Mouse (Mus musculus) MEL (cell line): ENCODE data around the gene Nkiras2. TPM values are rescaled to one million over a fixed set of nuclear protein-coding genes. Genes with fewer than 3 reads are reported as not detected.
A peak's percentile ranks its signal among the peaks of the same experiment; 100 is the strongest.

Source experiments
- DNase-seq: peaks from one replicate; pipeline ENCODE4 v3.0.0; 2011; ENCODE audit warnings: low read depth, low spot score
- H3K27ac ChIP-seq: 2 replicates; pipeline ENCODE4 v1.5.1; 2012; ENCODE audit warnings: low read depth, mild to moderate bottlenecking, control low read depth, low read length, moderate library complexity; ENCODE audit not compliant: control insufficient read depth
- H3K27me3 ChIP-seq, 2 experiments: fragments of 150-350 bp in 1 of 2; sonication (generic) in 1 of 2; 2 replicates each; pipeline ENCODE4 v1.6.1; 2012; ENCODE audit warnings: low read length in 2 of 2, mild to moderate bottlenecking in 2 of 2, improper control_type of control experiment in 1 of 2, moderate library complexity in 1 of 2; ENCODE audit not compliant: insufficient read depth in 2 of 2, control insufficient read depth in 1 of 2
- H3K36me3 ChIP-seq, 2 experiments: 2 replicates each; pipeline ENCODE4 v1.6.1; 2012 to 2014; ENCODE audit warnings: low read length in 2 of 2, improper control_type of control experiment in 1 of 2, inconsistent platforms in 1 of 2, mild to moderate bottlenecking in 1 of 2; ENCODE audit not compliant: insufficient read depth in 2 of 2, control insufficient read depth in 1 of 2
- H3K4me1 ChIP-seq, 2 experiments: fragments of 150-350 bp in 1 of 2; sonication (generic) in 1 of 2; 2 replicates each; pipeline ENCODE4 v1.6.1; 2012; ENCODE audit warnings: low read length in 2 of 2, improper control_type of control experiment in 1 of 2, mild to moderate bottlenecking in 1 of 2; ENCODE audit not compliant: insufficient read depth in 2 of 2, control insufficient read depth in 1 of 2
- H3K4me3 ChIP-seq, 2 experiments: fragments of 150-350 bp in 1 of 2; sonication (generic) in 1 of 2; 2 replicates each; pipeline ENCODE4 v1.5.1; 2012; ENCODE audit warnings: low read depth in 2 of 2, low read length in 2 of 2, mild to moderate bottlenecking in 2 of 2, moderate library complexity in 2 of 2, control low read depth in 1 of 2, improper control_type of control experiment in 1 of 2; ENCODE audit not compliant: control insufficient read depth in 1 of 2, insufficient read depth in 1 of 2
- H3K79me2 ChIP-seq: 2 replicates; pipeline ENCODE4 v1.6.1; 2012; ENCODE audit warnings: mild to moderate bottlenecking, low read length, moderate library complexity; ENCODE audit not compliant: control insufficient read depth, poor library complexity, insufficient read depth
- H3K9ac ChIP-seq: 2 replicates; pipeline ENCODE4 v1.6.1; 2012; ENCODE audit warnings: low read depth, mild to moderate bottlenecking, control low read depth, low read length, moderate library complexity; ENCODE audit not compliant: control insufficient read depth, poor library complexity, severe bottlenecking
- H3K9me3 ChIP-seq: fragments of 150-350 bp; sonication (generic); replicated peaks from 2 replicates; pipeline ENCODE4 v1.6.1; 2012; ENCODE audit warnings: mild to moderate bottlenecking, low read length, improper control_type of control experiment, moderate library complexity; ENCODE audit not compliant: insufficient read depth
- CTCF ChIP-seq, 3 experiments: IDR thresholded peaks in 2 of 3; conservative IDR thresholded peaks in 1 of 3; 2 replicates each; pipeline ENCODE4 v1.5.1; 2011 to 2012; ENCODE audit warnings: low read length in 3 of 3, low read depth in 2 of 3, mild to moderate bottlenecking in 2 of 3, improper control_type of control experiment in 1 of 3, inconsistent platforms in 1 of 3, mixed read lengths in 1 of 3, moderate library complexity in 1 of 3; ENCODE audit not compliant: control insufficient read depth in 1 of 3, insufficient read depth in 1 of 3, poor library complexity in 1 of 3, severe bottlenecking in 1 of 3
- ELF1 ChIP-seq: IDR thresholded peaks from 2 replicates; pipeline ENCODE4 v1.6.1; 2014; ENCODE audit warnings: low read depth, mild to moderate bottlenecking, inconsistent platforms, low read length, improper control_type of control experiment, moderate library complexity
- EP300 ChIP-seq, 2 experiments: IDR thresholded peaks; 2 replicates each; pipeline ENCODE4 v1.6.1; 2011; ENCODE audit warnings: improper control_type of control experiment in 2 of 2, low read length in 2 of 2, low read depth in 1 of 2, mild to moderate bottlenecking in 1 of 2
- ETS1 ChIP-seq: IDR thresholded peaks from 2 replicates; pipeline ENCODE4 v1.6.1; 2012; ENCODE audit warnings: low read depth, mild to moderate bottlenecking, inconsistent platforms, low read length, improper control_type of control experiment, moderate library complexity
- HCFC1 ChIP-seq: IDR thresholded peaks from 2 replicates; pipeline ENCODE4 v1.6.1; 2012; ENCODE audit warnings: low read depth, mild to moderate bottlenecking, inconsistent platforms, low read length, improper control_type of control experiment, moderate library complexity
- MAFK ChIP-seq: IDR thresholded peaks from 2 replicates; pipeline ENCODE4 v1.6.1; 2011; ENCODE audit warnings: low read depth, mild to moderate bottlenecking, low read length, improper control_type of control experiment, borderline replicate concordance
- MAX ChIP-seq: IDR thresholded peaks from 2 replicates; pipeline ENCODE4 v1.6.1; 2011; ENCODE audit warnings: low read length, improper control_type of control experiment
- MAZ ChIP-seq: IDR thresholded peaks from 2 replicates; pipeline ENCODE4 v1.6.1; 2012; ENCODE audit warnings: low read depth, mild to moderate bottlenecking, inconsistent platforms, low read length, improper control_type of control experiment
- MEF2A ChIP-seq: IDR thresholded peaks from 2 replicates; pipeline ENCODE4 v1.6.1; 2014; ENCODE audit warnings: low read depth, mild to moderate bottlenecking, inconsistent platforms, low read length, improper control_type of control experiment; ENCODE audit not compliant: poor library complexity, insufficient replicate concordance, severe bottlenecking; ENCODE audit errors: extremely low read depth
- MXI1 ChIP-seq: IDR thresholded peaks from 2 replicates; pipeline ENCODE4 v1.6.1; 2011; ENCODE audit warnings: mild to moderate bottlenecking, low read depth, low read length, improper control_type of control experiment
- NELFE ChIP-seq: IDR thresholded peaks from 2 replicates; pipeline ENCODE4 v1.6.1; 2011; ENCODE audit warnings: low read depth, low read length, improper control_type of control experiment
- NRF1 ChIP-seq: IDR thresholded peaks from 2 replicates; pipeline ENCODE4 v1.6.1; 2014; ENCODE audit warnings: low read depth, mild to moderate bottlenecking, inconsistent platforms, low read length, improper control_type of control experiment, moderate library complexity; ENCODE audit not compliant: poor library complexity, insufficient read depth, severe bottlenecking
- POLR2A ChIP-seq, 2 experiments: IDR thresholded peaks; 2 replicates each; pipeline ENCODE4 v1.6.1; 2011 to 2012; ENCODE audit warnings: low read length in 2 of 2, mild to moderate bottlenecking in 2 of 2, control low read depth in 1 of 2, improper control_type of control experiment in 1 of 2, low read depth in 1 of 2, moderate library complexity in 1 of 2; ENCODE audit not compliant: control insufficient read depth in 1 of 2, insufficient read depth in 1 of 2, poor library complexity in 1 of 2
- POLR2AphosphoS2 ChIP-seq: IDR thresholded peaks from 2 replicates; pipeline ENCODE4 v1.6.1; 2011; ENCODE audit warnings: low read length, improper control_type of control experiment
- RAD21 ChIP-seq: IDR thresholded peaks from 2 replicates; pipeline ENCODE4 v1.6.1; 2011; ENCODE audit warnings: mild to moderate bottlenecking, low read depth, low read length, improper control_type of control experiment
- RCOR1 ChIP-seq: IDR thresholded peaks from 2 replicates; pipeline ENCODE4 v1.6.1; 2012; ENCODE audit warnings: low read depth, mild to moderate bottlenecking, inconsistent platforms, low read length, improper control_type of control experiment
- SIN3A ChIP-seq: IDR thresholded peaks from 2 replicates; pipeline ENCODE4 v1.6.1; 2012; ENCODE audit warnings: low read length, improper control_type of control experiment, inconsistent platforms
- TBP ChIP-seq: IDR thresholded peaks from 2 replicates; pipeline ENCODE4 v1.8.0; 2011; ENCODE audit warnings: low read depth, low read length, improper control_type of control experiment
- TCF12 ChIP-seq: IDR thresholded peaks from 2 replicates; pipeline ENCODE4 v1.6.1; 2014; ENCODE audit warnings: low read depth, mild to moderate bottlenecking, inconsistent platforms, low read length, improper control_type of control experiment, moderate library complexity
- ZC3H11A ChIP-seq: IDR thresholded peaks from 2 replicates; pipeline ENCODE4 v1.6.1; 2012; ENCODE audit warnings: low read depth, mild to moderate bottlenecking, inconsistent platforms, low read length, improper control_type of control experiment
- ZKSCAN1 ChIP-seq: IDR thresholded peaks from 2 replicates; pipeline ENCODE4 v1.6.1; 2012; ENCODE audit warnings: low read depth, mild to moderate bottlenecking, inconsistent platforms, low read length, improper control_type of control experiment, moderate library complexity
- ZMIZ1 ChIP-seq: IDR thresholded peaks from 2 replicates; pipeline ENCODE4 v1.6.1; 2012; ENCODE audit warnings: low read depth, mild to moderate bottlenecking, inconsistent platforms, low read length, improper control_type of control experiment, moderate library complexity
- ZNF384 ChIP-seq: IDR thresholded peaks from 2 replicates; pipeline ENCODE4 v1.6.1; 2012; ENCODE audit warnings: low read depth, mild to moderate bottlenecking, inconsistent platforms, low read length, improper control_type of control experiment
- polyA plus RNA-seq, 2 experiments: library from polyadenylated mRNA; stranded (reverse) in 1 of 2; unstranded in 1 of 2; fragments of >175 nt in 1 of 2; fragments of >200 nt in 1 of 2; gene quantifications; 2 replicates each; pipeline versions ENCODE4 v1.2.1 to v1.2.4; 2012; ENCODE audit warnings: low replicate concordance in 2 of 2, low read depth in 1 of 2; ENCODE audit not compliant: insufficient read length in 2 of 2, insufficient read depth in 1 of 2, missing spikeins in 1 of 2
- total RNA-seq: library from RNA; depleted of rRNA; stranded (reverse); fragments of 300-350 nt; gene quantifications from 2 replicates; pipeline ENCODE4 v1.2.3, GENCODE M21; 2012

Gene Nkiras2
- total and polyA plus RNA-seq, 3 experiments: 37.1 to 49.9 TPM; not detected in 1

DNA sequence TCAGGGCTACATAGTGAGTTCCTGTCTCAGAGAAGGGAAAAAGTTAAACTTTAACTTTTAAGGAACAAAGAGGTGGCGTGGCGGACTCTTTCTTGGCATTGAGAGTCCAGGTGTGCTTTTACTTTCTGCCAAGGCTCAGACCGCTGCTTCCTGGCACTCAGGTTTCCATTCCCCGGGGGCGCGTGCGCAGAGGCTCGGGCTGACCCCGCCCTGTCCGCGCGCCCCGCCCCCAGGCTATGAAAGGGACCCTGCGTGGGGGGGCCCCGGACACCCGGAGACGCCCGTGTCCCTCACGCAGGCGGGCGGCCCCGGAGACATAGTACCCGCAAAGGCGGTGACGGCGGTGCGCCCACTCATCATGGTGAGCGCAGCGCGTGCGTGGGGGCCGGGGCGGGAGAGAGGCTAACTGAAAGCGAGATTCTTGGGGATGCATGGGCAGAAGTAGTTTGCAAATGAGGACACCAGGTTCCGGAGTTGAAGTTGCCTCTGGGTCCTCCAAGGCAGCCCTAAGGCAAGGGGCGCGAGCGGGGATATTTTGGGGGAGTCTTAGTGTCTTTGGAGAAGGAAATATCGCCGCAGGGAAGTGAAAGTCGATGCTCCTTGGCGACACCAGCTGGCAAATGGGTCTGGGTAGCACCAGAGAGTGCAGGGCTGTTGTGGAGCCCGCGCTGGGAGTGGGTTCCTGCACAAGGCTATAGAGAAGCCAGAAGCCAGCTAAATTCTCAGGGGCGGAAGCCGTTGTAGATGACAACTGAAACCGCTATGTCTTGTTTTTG, 44.1 kb upstream of the Nkiras2 start, which contains the start of gene Cnp:
Gene Cnp (plus strand): TSS at position 197 of the 776 bp plus-strand sequence.
- H3K4me3 ChIP-seq: peak within 1 kb of the TSS; percentile 68
- peaks cover 0 to 4% of the 10 kb centered on the region in 2 experiments; a peak in 2 of 4 replicates for H3K36me3 ChIP-seq
- peak within 1 kb of the TSS; percentile 69 for H3K9ac ChIP-seq
- no peaks in the 10 kb centered on the region for H3K9me3 ChIP-seq
- no peaks in the 10 kb centered on the region for H3K27me3 ChIP-seq
- no peaks in the 10 kb centered on the region; the same call in 1 of the 2 replicates for H3K79me2 ChIP-seq
- H3K27ac ChIP-seq: peak within 1 kb of the TSS; percentile 25
- peaks cover 2 to 12% of the 10 kb centered on the region in 2 experiments; a peak in 3 of 4 replicates for H3K4me1 ChIP-seq
- peak; percentile 86 for DNase-seq
- TF ChIP-seq ZMIZ1: 0 out of 2 replicates have a peak, but pooled peaks have one; percentile 45
- peak; percentile 94 for TF ChIP-seq NRF1
- TF ChIP-seq MEF2A: no peak
- peak; percentile 68; the same call in 1 of the 2 replicates for TF ChIP-seq TCF12
- peak in 2 of 3 experiments; percentile 26 to 29; a peak in 3 of 6 replicates for TF ChIP-seq CTCF (IDR thresholded peaks at IDR 0.05 in 2 of 3, conservative IDR thresholded peaks at IDR 0.05 in 1 of 3; ENCODE audit: control insufficient read depth in 1 of 3, insufficient read depth in 1 of 3, low read depth in 2 of 3, low read length in 3 of 3, poor library complexity in 1 of 3, severe bottlenecking in 1 of 3)
- peak; percentile 18; the same call in 1 of the 2 replicates for TF ChIP-seq ETS1
- peak; percentile 4; the same call in 1 of the 2 replicates for TF ChIP-seq RCOR1
- TF ChIP-seq SIN3A: peak; percentile 78
- TF ChIP-seq ZKSCAN1: no peak
- TF ChIP-seq MXI1: peak; percentile 67
- peak; percentile 67; the same call in 1 of the 2 replicates for TF ChIP-seq ELF1
- TF ChIP-seq ZC3H11A: no peak
- no peak for TF ChIP-seq RAD21
- peak; percentile 82; the same call in 1 of the 2 replicates for TF ChIP-seq MAZ
- TF ChIP-seq MAX: no peak
- peak; percentile 85 for TF ChIP-seq TBP
- peak; percentile 64; the same call in 1 of the 2 replicates for TF ChIP-seq HCFC1
- TF ChIP-seq EP300 (IDR thresholded peaks at IDR 0.05; ENCODE audit: low read depth in 1 of 2, low read length in 2 of 2): no peak; a peak in 1 of 4 replicates
- peak; percentile 59 to 78; a peak in 3 of 4 replicates for TF ChIP-seq POLR2A (IDR thresholded peaks at IDR 0.05; ENCODE audit: control insufficient read depth in 1 of 2, insufficient read depth in 1 of 2, low read depth in 1 of 2, low read length in 2 of 2, poor library complexity in 1 of 2)
- no peak for TF ChIP-seq ZNF384
- peak; percentile 80 for TF ChIP-seq POLR2AphosphoS2
- peak; percentile 79 for TF ChIP-seq NELFE
- no peak for TF ChIP-seq MAFK
